Comparison of ENCODE assay signal across 24 mouse cellular contexts in the genomic region with DNA sequence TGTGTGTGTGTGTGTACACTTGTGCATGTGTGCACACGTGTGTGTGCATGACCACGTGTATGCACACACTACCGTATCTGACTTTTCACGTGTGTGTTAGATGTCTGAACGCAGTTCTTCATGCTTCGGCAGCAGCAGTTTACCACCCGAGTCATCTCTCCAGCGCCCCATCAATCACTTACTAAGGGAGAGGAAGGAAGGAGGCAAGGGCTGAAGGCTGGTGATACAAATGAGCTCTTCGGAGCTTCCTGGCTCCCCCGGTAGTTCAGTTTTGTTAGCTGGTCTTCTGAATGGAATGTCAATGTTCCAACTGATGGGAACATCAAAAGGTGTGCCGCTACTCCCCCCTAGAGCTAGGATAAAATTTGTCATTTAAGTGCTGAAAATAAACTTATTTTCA. TPM values are rescaled to one million over a fixed set of nuclear protein-coding genes. Genes with fewer than 3 reads are reported as not detected.
A peak's percentile ranks its signal among the peaks of the same experiment; 100 is the strongest.
DNase-seq lines count a peak whose midpoint lies in the region; ATAC-seq and TF ChIP-seq lines count a peak whose summit lies in the region.
"Had no signal": no experiment of that assay in that cellular context is flagged by ENCODE, and none has a peak within 500 bp of the region (broad histone marks: within the 10 kb centered on the region; RNA-seq: fewer than 3 reads in every experiment).

No protein-coding gene starts in this region.

- peaks cover 21% of the 10 kb centered on the region; the same call in 1 of the 2 replicates for H3K4me1 ChIP-seq in intestine, embryonic 14.5 days (replicated peaks; ENCODE audit: control insufficient read depth, insufficient read depth, low read length)
- 0 out of 2 replicates have a peak, but pooled peaks cover 2% of the 10 kb centered on the region for H3K4me1 ChIP-seq in intestine, embryonic 16.5 days (ENCODE audit: control insufficient read depth, insufficient read depth, low read length)
- peaks cover 11% of the 10 kb centered on the region for H3K4me1 ChIP-seq in lung, adult 2 months (ENCODE audit: control insufficient read depth, insufficient read depth, low read length)
- H3K4me1 ChIP-seq in stomach, embryonic 16.5 days (ENCODE audit: control insufficient read depth, insufficient read depth, low read length) = peaks cover 6% of the 10 kb centered on the region; the same call in 1 of the 2 replicates
- H3K4me1 ChIP-seq: liver, embryonic 13.5 days had no signal

- no peak for DNase-seq in intestine, embryonic 14.5 days (ENCODE audit: low spot score)
- peak; percentile 34 to 60 for DNase-seq in lung, adult 18-20 months
- DNase-seq in lung, adult 2 months = no peak
- peak; percentile 68 for DNase-seq in lung, postnatal 14 days
- DNase-seq in heart, adult 18-20 months = no peak
- DNase-seq in gastrocnemius, postnatal 4 days (ENCODE audit: low spot score in 2 of 2) = no peak
- DNase-seq: adrenal gland, postnatal 14 days; cerebellum, adult 9-11 months; forebrain, postnatal 0 days; gastrocnemius, adult 2 months; heart, postnatal 14 days; liver, embryonic 13.5 days; midbrain, embryonic 14.5 days; right cerebral cortex, adult 18-20 months; thymus, adult 2 months had no signal

- no peaks in the 10 kb centered on the region for H3K36me3 ChIP-seq in intestine, embryonic 14.5 days (ENCODE audit: control insufficient read depth, insufficient read depth, low read length)
- no peaks in the 10 kb centered on the region for H3K36me3 ChIP-seq in intestine, embryonic 16.5 days (ENCODE audit: control insufficient read depth, insufficient read depth, low read length)
- H3K36me3 ChIP-seq in stomach, embryonic 16.5 days (ENCODE audit: control insufficient read depth, insufficient read depth, low read length) = no peaks in the 10 kb centered on the region
- H3K36me3 ChIP-seq: heart, embryonic 12.5 days; limb, embryonic 13.5 days; liver, embryonic 13.5 days; neural tube, embryonic 13.5 days had no signal

- TF ChIP-seq CTCF in lung, adult 2 months (IDR thresholded peaks at IDR 0.05; ENCODE audit: insufficient read depth, low read length) = no peak

- 46% methylated on average over 11 of the region's 11 CpGs for WGBS in intestine, embryonic 14.5 days
- WGBS in intestine, embryonic 16.5 days = 53% methylated on average over 11 of the region's 11 CpGs
- 19% methylated on average over 11 of the region's 11 CpGs for WGBS in lung, adult 2 months
- WGBS in stomach, embryonic 16.5 days = 48% methylated on average over 11 of the region's 11 CpGs

- H3K9ac ChIP-seq in intestine, embryonic 14.5 days (ENCODE audit: low read length) = no peak overlapping the region
- H3K9ac ChIP-seq in intestine, embryonic 16.5 days (ENCODE audit: low read depth, low read length) = no peak overlapping the region
- H3K9ac ChIP-seq in stomach, embryonic 16.5 days (ENCODE audit: low read length) = no peak overlapping the region
- H3K9ac ChIP-seq: forebrain, postnatal 0 days; heart, embryonic 12.5 days; limb, embryonic 13.5 days; liver, embryonic 13.5 days; neural tube, embryonic 13.5 days had no signal

- ATAC-seq in intestine, embryonic 14.5 days (replicated peaks; ENCODE audit: low FRiP score, low TSS enrichment, low read depth) = no peak
- no peak for ATAC-seq in intestine, embryonic 16.5 days
- no peak for ATAC-seq in stomach, embryonic 16.5 days (ENCODE audit: insufficient read depth, low FRiP score)
- ATAC-seq: CD4-positive, CD25-positive, alpha-beta regulatory T cell, adult 4 months; forebrain, postnatal 0 days; hindbrain, embryonic 16.5 days; Patski had no signal

- TF ChIP-seq POLR2A in lung, adult 2 months (IDR thresholded peaks at IDR 0.05; ENCODE audit: borderline replicate concordance, extremely low read depth, low read depth, low read length) = no peak

- H3K9me3 ChIP-seq in intestine, embryonic 14.5 days (ENCODE audit: control insufficient read depth, low read length) = no peaks in the 10 kb centered on the region
- H3K9me3 ChIP-seq in intestine, embryonic 16.5 days (ENCODE audit: control insufficient read depth, low read length) = no peaks in the 10 kb centered on the region
- no peaks in the 10 kb centered on the region for H3K9me3 ChIP-seq in stomach, embryonic 16.5 days (replicated peaks; ENCODE audit: control insufficient read depth, low read length)
- H3K9me3 ChIP-seq: heart, embryonic 12.5 days; limb, embryonic 13.5 days; liver, embryonic 13.5 days; neural tube, embryonic 13.5 days had no signal

- no peak overlapping the region for H3K4me3 ChIP-seq in intestine, embryonic 14.5 days (ENCODE audit: low read depth, low read length)
- H3K4me3 ChIP-seq in intestine, embryonic 16.5 days (ENCODE audit: low read length) = no peak overlapping the region
- no peak overlapping the region for H3K4me3 ChIP-seq in lung, adult 2 months (replicated peaks; ENCODE audit: extremely low read depth, low read depth, low read length)
- no peak overlapping the region for H3K4me3 ChIP-seq in stomach, embryonic 16.5 days (replicated peaks; ENCODE audit: low read length)
- H3K4me3 ChIP-seq: gastrocnemius, adult 2 months; heart, embryonic 12.5 days; limb, embryonic 13.5 days; liver, embryonic 13.5 days; neural tube, embryonic 13.5 days had no signal

- no peaks in the 10 kb centered on the region for H3K27me3 ChIP-seq in intestine, embryonic 14.5 days (replicated peaks; ENCODE audit: control insufficient read depth, insufficient read depth, low read length)
- H3K27me3 ChIP-seq in intestine, embryonic 16.5 days (replicated peaks; ENCODE audit: control insufficient read depth, insufficient read depth, low read length) = no peaks in the 10 kb centered on the region
- no peaks in the 10 kb centered on the region for H3K27me3 ChIP-seq in stomach, embryonic 16.5 days (ENCODE audit: control insufficient read depth, insufficient read depth, low read length)
- H3K27me3 ChIP-seq: heart, embryonic 12.5 days; limb, embryonic 13.5 days; liver, embryonic 13.5 days; neural tube, embryonic 13.5 days; Patski had no signal

- H3K4me2 ChIP-seq in intestine, embryonic 14.5 days (ENCODE audit: low read length) = no peak overlapping the region
- no peak overlapping the region for H3K4me2 ChIP-seq in intestine, embryonic 16.5 days (ENCODE audit: low read depth, low read length)
- H3K4me2 ChIP-seq in stomach, embryonic 16.5 days (ENCODE audit: low read depth, low read length) = no peak overlapping the region
- H3K4me2 ChIP-seq: heart, embryonic 12.5 days; limb, embryonic 13.5 days; liver, embryonic 13.5 days; neural tube, embryonic 13.5 days had no signal

- H3K27ac ChIP-seq in intestine, embryonic 14.5 days (ENCODE audit: low read depth) = peak overlapping the region; percentile 66; the same call in 1 of the 2 replicates
- H3K27ac ChIP-seq in intestine, embryonic 16.5 days (ENCODE audit: low read length) = no peak overlapping the region
- peak overlapping the region; percentile 84; the same call in 1 of the 2 replicates for H3K27ac ChIP-seq in stomach, embryonic 16.5 days (ENCODE audit: low read length)
- H3K27ac ChIP-seq: gastrocnemius, adult 2 months; limb, embryonic 13.5 days; liver, embryonic 13.5 days; neural tube, embryonic 13.5 days had no signal

RNA-seq across cellular contexts. Expression of a gene that starts 18.3 kb away (rescaled TPM):
- 0.08 TPM in 1 of 2 replicates, not detected in the other for polyA plus RNA-seq in intestine, embryonic 14.5 days (2014; fragmentation: Nextera tagmentation; extraction: Ambion mirVana)
- polyA plus RNA-seq in intestine, embryonic 16.5 days (2015; fragmentation: Nextera tagmentation; extraction: Ambion mirVana) = not detected in 2 replicates
- 0.08 TPM in 1 of 2 replicates, not detected in the other for polyA plus RNA-seq in lung, adult 2 months (2012; rRNA removed)
- polyA plus RNA-seq in stomach, embryonic 16.5 days (2015; fragmentation: Nextera tagmentation; extraction: Ambion mirVana) = 0.15 TPM in 1 of 2 replicates, not detected in the other
- not detected for total RNA-seq in heart, adult 18-20 months (2021)
- total RNA-seq in gastrocnemius, postnatal 4 days (2021) = not detected
- total RNA-seq: gastrocnemius, adult 2 months; granulocyte monocyte progenitor cell, adult 5-6 weeks; heart, postnatal 14 days had no signal
- polyA plus RNA-seq: CD4-positive, CD25-positive, alpha-beta regulatory T cell, adult 4 months; heart, embryonic 12.5 days; limb, embryonic 13.5 days; Patski had no signal

RNA-seq across cellular contexts. Expression of a gene that starts 37.5 kb away (rescaled TPM):
- 8.8 and 11.2 TPM in 2 replicates for polyA plus RNA-seq in intestine, embryonic 14.5 days (2014; fragmentation: Nextera tagmentation; extraction: Ambion mirVana)
- polyA plus RNA-seq in intestine, embryonic 16.5 days (2015; fragmentation: Nextera tagmentation; extraction: Ambion mirVana) = 5.4 and 6.1 TPM in 2 replicates
- 17.5 and 19.1 TPM in 2 replicates for polyA plus RNA-seq in lung, adult 2 months (2012; rRNA removed)
- 6.6 and 7.2 TPM in 2 replicates for polyA plus RNA-seq in stomach, embryonic 16.5 days (2015; fragmentation: Nextera tagmentation; extraction: Ambion mirVana)
- total RNA-seq in heart, adult 18-20 months (2021) = 1 to 10 TPM; 4.1 to 5.2 TPM
- 10 to 100 TPM; 11.2 to 12.2 TPM for total RNA-seq in gastrocnemius, postnatal 4 days (2021)

Comparison
In these comparisons a context has a peak if more than half of its experiments do, and no peak if none do; other contexts are left out.
1. DNase-seq: peak in lung, adult 18-20 months (2 of 2) and lung, postnatal 14 days (single experiment); none in intestine, embryonic 14.5 days (single experiment), lung, adult 2 months (single experiment), heart, adult 18-20 months (0 of 2) and gastrocnemius, postnatal 4 days (0 of 2).